In the genomic region with DNA sequence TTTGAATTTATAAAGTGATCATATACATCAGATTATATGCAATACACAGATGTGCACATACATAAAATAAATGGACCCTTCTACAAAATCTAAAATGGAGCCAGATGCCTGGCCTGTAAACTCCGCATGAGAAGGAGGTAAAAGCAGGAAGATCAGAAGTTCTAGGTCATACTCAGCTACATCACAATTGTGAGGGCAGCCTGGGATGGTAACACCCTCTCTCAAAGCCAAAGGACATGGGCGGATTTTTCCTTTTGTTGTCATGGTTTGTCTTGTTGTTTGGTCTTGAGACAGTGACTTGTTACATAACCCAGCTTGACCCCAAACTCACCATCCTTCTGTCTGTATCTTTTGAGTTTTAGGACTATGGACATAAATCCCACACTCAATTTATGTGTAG, we compare ENCODE assay signal across 25 mouse cellular contexts. TPM values are rescaled to one million over a fixed set of nuclear protein-coding genes. Genes with fewer than 3 reads are reported as not detected.
DNase-seq lines count a peak whose midpoint lies in the region; ATAC-seq lines count a peak whose summit lies in the region.
"Had no signal": no experiment of that assay in that cellular context is flagged by ENCODE, and none has a peak within 500 bp of the region (broad histone marks: within the 10 kb centered on the region; RNA-seq: fewer than 3 reads in every experiment).

No protein-coding gene starts in this region.

- H3K9ac ChIP-seq in midbrain, embryonic 11.5 days (ENCODE audit: low read length), result no peak overlapping the region
- H3K9ac ChIP-seq in midbrain, embryonic 13.5 days (replicated peaks), result no peak overlapping the region
- H3K9ac ChIP-seq: embryonic facial prominence, embryonic 13.5 days; embryonic facial prominence, embryonic 15.5 days; forebrain, embryonic 12.5 days had no signal

- no peak overlapping the region for H3K4me3 ChIP-seq in midbrain, embryonic 11.5 days (ENCODE audit: low read depth, low read length)
- H3K4me3 ChIP-seq in midbrain, embryonic 13.5 days (replicated peaks), result no peak overlapping the region
- H3K4me3 ChIP-seq: embryonic facial prominence, embryonic 13.5 days; embryonic facial prominence, embryonic 15.5 days; erythroblast, embryonic 14.5 days; forebrain, embryonic 10.5 days; forebrain, embryonic 12.5 days had no signal

- no peak for ATAC-seq in midbrain, embryonic 11.5 days (ENCODE audit: low FRiP score)
- ATAC-seq in midbrain, embryonic 13.5 days, result no peak
- ATAC-seq: activated CD4-positive, CD25-positive, alpha-beta regulatory T cell, adult 4 months; CD4-positive, CD25-positive, alpha-beta regulatory T cell, adult 4 months; forebrain, embryonic 14.5 days; forebrain, embryonic 16.5 days; Patski had no signal

- H3K4me2 ChIP-seq in midbrain, embryonic 11.5 days, result no peak overlapping the region
- H3K4me2 ChIP-seq in midbrain, embryonic 13.5 days (replicated peaks), result no peak overlapping the region
- H3K4me2 ChIP-seq: embryonic facial prominence, embryonic 13.5 days; embryonic facial prominence, embryonic 15.5 days; forebrain, embryonic 12.5 days had no signal

- no peaks in the 10 kb centered on the region for H3K9me3 ChIP-seq in midbrain, embryonic 11.5 days (ENCODE audit: control insufficient read depth, low read length)
- no peaks in the 10 kb centered on the region for H3K9me3 ChIP-seq in midbrain, embryonic 13.5 days
- H3K9me3 ChIP-seq: embryonic facial prominence, embryonic 13.5 days; embryonic facial prominence, embryonic 15.5 days; forebrain, embryonic 10.5 days; forebrain, embryonic 12.5 days had no signal

- H3K27ac ChIP-seq in midbrain, embryonic 11.5 days (ENCODE audit: low read depth, low read length), result no peak overlapping the region
- H3K27ac ChIP-seq in midbrain, embryonic 13.5 days, result no peak overlapping the region
- H3K27ac ChIP-seq: embryonic facial prominence, embryonic 13.5 days; embryonic facial prominence, embryonic 15.5 days; forebrain, embryonic 10.5 days; forebrain, embryonic 12.5 days had no signal

- 82% methylated on average over 2 of the region's 2 CpGs for WGBS in midbrain, embryonic 11.5 days
- WGBS in midbrain, embryonic 13.5 days, result 90% methylated on average over 2 of the region's 2 CpGs

- peaks cover 48% of the 10 kb centered on the region for H3K36me3 ChIP-seq in midbrain, embryonic 11.5 days (ENCODE audit: control insufficient read depth, insufficient read depth, low read length)
- H3K36me3 ChIP-seq in midbrain, embryonic 13.5 days, result peaks cover 97% of the 10 kb centered on the region

- DNase-seq in heart, adult 11 months, result peak; percentile 62
- no peak for DNase-seq in heart, adult 8-10 months (ENCODE audit: low spot score)
- DNase-seq in midbrain, embryonic 11.5 days (ENCODE audit: low spot score, missing footprints), result peak; percentile 65
- no peak for DNase-seq in frontal cortex, postnatal 10 days (ENCODE audit: low spot score in 2 of 2)
- DNase-seq: adrenal gland, adult 8-10 months; adrenal gland, postnatal 14 days; adrenal gland, postnatal 36 days; B cell, adult 2 months; cerebellum, adult 11-12 months; cerebellum, adult 2 months; cerebellum, adult 9-10 months; cerebellum, postnatal 10 days; cerebellum, postnatal 25 days; embryo, embryonic 11 days had no signal

- H3K4me1 ChIP-seq in midbrain, embryonic 11.5 days (ENCODE audit: control insufficient read depth, insufficient read depth, low read length), result no peaks in the 10 kb centered on the region
- no peaks in the 10 kb centered on the region for H3K4me1 ChIP-seq in midbrain, embryonic 13.5 days (replicated peaks)
- H3K4me1 ChIP-seq: embryonic facial prominence, embryonic 15.5 days; forebrain, embryonic 10.5 days; forebrain, embryonic 12.5 days had no signal

- H3K27me3 ChIP-seq in midbrain, embryonic 11.5 days (ENCODE audit: control insufficient read depth, insufficient read depth, low read length), result no peaks in the 10 kb centered on the region
- no peaks in the 10 kb centered on the region for H3K27me3 ChIP-seq in midbrain, embryonic 13.5 days
- H3K27me3 ChIP-seq: embryonic facial prominence, embryonic 13.5 days; embryonic facial prominence, embryonic 15.5 days; forebrain, embryonic 12.5 days; Patski had no signal

RNA-seq across cellular contexts. Expression of a gene that starts 8.1 kb away (rescaled TPM):
- total RNA-seq in heart, adult 8-10 months (2022), result 10 to 100 TPM; 12.1 to 15.6 (median 12.9) TPM
- 50.6 and 50.9 TPM in 2 replicates for polyA plus RNA-seq in midbrain, embryonic 11.5 days (2014; fragmentation: Nextera tagmentation; extraction: Ambion mirVana)
- polyA plus RNA-seq in midbrain, embryonic 13.5 days (2015; fragmentation: Nextera tagmentation; extraction: Ambion mirVana), result 44.7 and 50.8 TPM in 2 replicates

RNA-seq across cellular contexts. Expression of a gene that starts 44.7 kb away (rescaled TPM):
- 10 to 100 TPM; 40.2 to 43.4 (median 42.0) TPM for total RNA-seq in heart, adult 8-10 months (2022)
- 12.7 and 14.5 TPM in 2 replicates for polyA plus RNA-seq in midbrain, embryonic 11.5 days (2014; fragmentation: Nextera tagmentation; extraction: Ambion mirVana)
- polyA plus RNA-seq in midbrain, embryonic 13.5 days (2015; fragmentation: Nextera tagmentation; extraction: Ambion mirVana), result 22.2 and 23.0 TPM in 2 replicates

RNA-seq across cellular contexts. Expression of a gene that starts 45.2 kb away (rescaled TPM):
- total RNA-seq in heart, adult 8-10 months (2022), result 100 to 1,000 TPM; 142 to 154 (median 149) TPM
- polyA plus RNA-seq in midbrain, embryonic 11.5 days (2014; fragmentation: Nextera tagmentation; extraction: Ambion mirVana), result 148 and 157 TPM in 2 replicates
- 128 and 131 TPM in 2 replicates for polyA plus RNA-seq in midbrain, embryonic 13.5 days (2015; fragmentation: Nextera tagmentation; extraction: Ambion mirVana)

Comparison
In these comparisons a context has a peak if more than half of its experiments do, and no peak if none do; other contexts are left out.
1. DNase-seq: peak in heart, adult 11 months (single experiment) and midbrain, embryonic 11.5 days (single experiment); none in heart, adult 8-10 months (single experiment) and frontal cortex, postnatal 10 days (0 of 2).